Mouse (Mus musculus): Measurements from ENCODE around the gene Rngtt.

GRCm38 (mm10) chr4:33343732-33344057 is 33.6 kb downstream of the Rngtt start:
- TF ChIP-seq CTCF (IDR thresholded peaks at IDR 0.05; ENCODE audit: low read depth): no peak
- TF ChIP-seq EP300 (IDR thresholded peaks at IDR 0.05; ENCODE audit: low read depth): no peak
